Mouse (Mus musculus) hindbrain, embryonic 16.5 days (tissue): Measurements from ENCODE around the gene Intu. TPM values are rescaled to one million over a fixed set of nuclear protein-coding genes. Genes with fewer than 3 reads are reported as not detected.

Source experiments
- ATAC-seq: fragments of 200-750 bp; cut with Nextera tagmentation; 2 replicates; pipeline ENCODE4 v1.8.0; 2017; ENCODE audit warnings: moderate TSS enrichment, moderate library complexity
- H3K27ac ChIP-seq: fragments of 300-500 bp; sonication (generic); 2 replicates; pipeline ENCODE4 v1.5.1; 2014; ENCODE audit warnings: low read depth, mild to moderate bottlenecking, control low read depth, low read length, moderate library complexity
- H3K27me3 ChIP-seq: fragments of 300-500 bp; sonication (generic); replicated peaks from 2 replicates; pipeline ENCODE4 v1.6.1; 2014; ENCODE audit warnings: low read length; ENCODE audit not compliant: control insufficient read depth, insufficient read depth
- H3K36me3 ChIP-seq: fragments of 300-500 bp; sonication (generic); 2 replicates; pipeline ENCODE4 v1.6.1; 2014; ENCODE audit warnings: mild to moderate bottlenecking, low read length, moderate library complexity, mixed read lengths; ENCODE audit not compliant: control insufficient read depth, insufficient read depth
- H3K4me1 ChIP-seq: fragments of 300-500 bp; sonication (generic); 2 replicates; pipeline ENCODE4 v1.6.1; 2014; ENCODE audit warnings: low read depth, low read length; ENCODE audit not compliant: control insufficient read depth, insufficient read depth
- H3K4me2 ChIP-seq: fragments of 300-500 bp; sonication (generic); 2 replicates; pipeline ENCODE4 v1.6.1; 2014; ENCODE audit warnings: mild to moderate bottlenecking, low read length, control low read depth, moderate library complexity
- H3K4me3 ChIP-seq: fragments of 300-500 bp; sonication (generic); 2 replicates; pipeline ENCODE4 v1.5.1; 2014; ENCODE audit warnings: mild to moderate bottlenecking, low read length, control low read depth, moderate library complexity
- H3K9ac ChIP-seq: fragments of 300-500 bp; sonication (generic); 2 replicates; pipeline ENCODE4 v1.6.1; 2014; ENCODE audit warnings: low read depth, mild to moderate bottlenecking, control low read depth, low read length, moderate library complexity
- H3K9me3 ChIP-seq: fragments of 300-500 bp; sonication (generic); 2 replicates; pipeline ENCODE4 v1.6.1; 2014; ENCODE audit warnings: mild to moderate bottlenecking, low read length, moderate library complexity; ENCODE audit not compliant: control insufficient read depth
- WGBS: fragments of 180-500 bp; shearing (Covaris S2); extraction: QIAGEN DNeasy Blood & Tissue Kit; methylation state at CpG from one replicate; pipeline ENCODE4 v1.1.7; 2014; 5-methylcytosine and 5-hydroxymethylcytosine counted together
- polyA plus RNA-seq: library from polyadenylated mRNA; unstranded; fragments of >200 nt; fragmentation: Nextera tagmentation; extraction: Ambion mirVana; gene quantifications from 2 replicates; pipeline ENCODE4 v1.2.1, GENCODE M21; 2015

Intu gene
- polyA plus RNA-seq, 1 experiment from 2014 or later = 3.3 TPM

DNA sequence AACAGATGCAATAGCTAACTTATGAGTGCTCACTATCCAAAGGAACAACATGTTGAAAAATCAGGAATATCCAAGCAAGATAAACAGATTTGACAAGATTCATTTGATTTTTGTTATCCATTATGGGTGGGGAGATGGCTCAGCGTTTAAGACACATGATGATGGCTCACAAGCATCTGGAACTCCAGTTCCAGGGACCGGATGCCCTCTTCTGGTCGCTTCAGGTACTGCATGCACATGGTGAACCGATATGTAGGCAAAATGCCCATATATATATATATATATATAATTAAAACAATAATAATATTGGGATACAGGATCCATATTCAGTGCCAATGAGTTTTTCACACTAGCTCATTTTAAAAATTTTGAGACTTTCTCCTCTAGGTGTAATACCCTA is 5.7 kb upstream of the Intu start:
- no peaks in the 10 kb centered on the region for H3K4me1 ChIP-seq
- 16% methylated on average over 4 of the region's 4 CpGs for WGBS
- H3K9me3 ChIP-seq = no peaks in the 10 kb centered on the region
- no peak overlapping the region for H3K27ac ChIP-seq
- no peak for ATAC-seq
- H3K9ac ChIP-seq = no peak overlapping the region
- H3K36me3 ChIP-seq = no peaks in the 10 kb centered on the region
- no peak overlapping the region for H3K4me2 ChIP-seq
- H3K27me3 ChIP-seq = no peaks in the 10 kb centered on the region
- no peak overlapping the region for H3K4me3 ChIP-seq

DNA sequence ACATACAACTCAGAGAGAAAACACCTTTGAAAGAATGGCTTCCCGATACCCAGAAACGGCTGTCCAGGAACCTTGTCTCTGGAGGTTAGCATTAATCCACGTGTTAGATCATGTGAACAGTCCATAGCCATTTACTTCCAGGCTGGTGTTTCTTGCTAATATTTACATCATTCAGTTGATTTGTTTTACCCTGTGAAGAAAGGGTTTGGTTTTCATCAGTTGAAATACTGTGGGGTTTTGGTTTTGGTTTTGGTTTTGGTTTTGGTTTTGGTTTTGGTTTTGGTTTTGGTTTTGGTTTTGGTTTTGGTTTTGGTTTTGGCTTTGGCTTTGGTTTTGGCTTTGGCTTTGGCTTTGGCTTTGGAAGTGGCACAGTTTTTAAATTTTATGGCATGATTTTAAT is 5.0 kb upstream of the Intu start:
- Histone ChIP-seq H3K27ac (no peak overlapping the region), H3K4me1 (peaks cover under 1% of the 10 kb centered on the region; the same call in 1 of the 2 replicates), H3K9ac (no peak overlapping the region), H3K4me2 (no peak overlapping the region), H3K9me3 (no peaks in the 10 kb centered on the region), H3K36me3 (no peaks in the 10 kb centered on the region), H3K4me3 (no peak overlapping the region), H3K27me3 (no peaks in the 10 kb centered on the region)
- 89% methylated on average over 3 of the region's 3 CpGs for WGBS
- ATAC-seq = no peak

GRCm38 (mm10) chr3:40527218-40527617 is 3.9 kb upstream of the Intu start:
- WGBS = 44% methylated on average over 10 of the region's 10 CpGs
- Histone ChIP-seq H3K9me3 (no peaks in the 10 kb centered on the region), H3K9ac (no peak overlapping the region), H3K36me3 (no peaks in the 10 kb centered on the region), H3K27me3 (0 out of 2 replicates have a peak, but pooled peaks cover 2% of the 10 kb centered on the region), H3K4me2 (no peak overlapping the region), H3K4me1 (peaks cover 4% of the 10 kb centered on the region), H3K4me3 (no peak overlapping the region), H3K27ac (no peak overlapping the region)
- no peak for ATAC-seq

DNA sequence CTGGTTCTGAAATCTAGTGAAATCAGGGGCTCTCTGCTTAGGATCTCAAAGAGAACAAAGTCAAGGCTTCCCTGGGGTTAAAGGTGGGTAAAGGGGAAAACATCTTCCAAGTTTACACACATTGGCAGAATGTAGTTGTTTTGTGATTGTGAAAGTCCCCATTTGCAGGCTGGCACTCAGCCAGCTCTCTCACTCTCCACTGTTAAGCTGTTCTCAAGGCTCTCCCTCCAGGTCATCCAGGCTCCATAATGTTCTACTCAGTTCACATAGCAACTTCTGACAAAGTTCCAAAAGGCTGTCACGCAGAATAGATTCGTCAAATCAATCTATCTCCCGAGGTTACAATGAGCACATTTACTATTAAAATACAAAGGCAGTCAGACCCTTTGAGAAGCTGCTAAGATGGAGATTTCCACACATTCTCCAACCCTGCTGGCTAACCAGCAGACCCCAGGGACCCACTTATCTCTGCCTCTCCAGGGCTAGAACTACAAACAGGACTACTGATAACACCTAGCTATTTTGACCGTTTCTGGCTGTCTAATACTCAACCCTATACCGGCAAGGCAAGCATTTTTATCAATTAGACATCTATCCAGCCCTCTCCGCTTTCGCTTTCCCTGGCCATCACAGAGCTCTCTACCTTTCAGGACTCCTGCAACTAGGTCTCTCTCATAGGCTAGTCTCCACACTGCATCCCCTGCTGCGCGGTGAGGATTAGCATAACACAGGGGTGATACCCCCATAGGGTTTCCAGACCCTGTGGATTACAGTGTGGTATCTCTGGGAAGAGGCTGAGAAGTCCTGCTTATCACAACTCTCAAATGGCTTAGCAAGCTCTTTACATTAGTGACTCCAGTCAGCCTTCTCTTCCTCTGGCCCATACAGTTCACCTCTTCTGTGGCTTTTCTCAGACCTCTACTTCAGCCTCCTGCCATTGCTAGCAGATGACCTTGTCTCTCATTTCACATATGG is 2.8 kb upstream of the Intu start:
- peaks cover 4% of the 10 kb centered on the region; the same call in 1 of the 2 replicates for H3K27me3 ChIP-seq

GRCm38 (mm10) chr3:40528958-40529357 is 2.1 kb upstream of the Intu start:
- no peak for ATAC-seq
- Histone ChIP-seq H3K36me3 (no peaks in the 10 kb centered on the region), H3K27me3 (peaks cover 4% of the 10 kb centered on the region; the same call in 1 of the 2 replicates), H3K4me3 (no peak overlapping the region), H3K9ac (no peak overlapping the region), H3K4me1 (peaks cover 9% of the 10 kb centered on the region), H3K9me3 (no peaks in the 10 kb centered on the region), H3K4me2 (no peak overlapping the region), H3K27ac (no peak overlapping the region)
- WGBS = 69% methylated on average over 6 of the region's 6 CpGs

More for the DNA sequence above, 2.8 kb upstream of the Intu start:
- Histone ChIP-seq H3K4me1 (peaks cover 9% of the 10 kb centered on the region), H3K4me3 (no peak overlapping the region), H3K27ac (no peak overlapping the region), H3K9ac (no peak overlapping the region), H3K4me2 (no peak overlapping the region), H3K9me3 (no peaks in the 10 kb centered on the region), H3K36me3 (no peaks in the 10 kb centered on the region)
- 24% methylated on average over 9 of the region's 9 CpGs for WGBS
- ATAC-seq = 0 out of 2 replicates have a peak, but pooled peaks have one; percentile 25

GRCm38 (mm10) chr3:40530845-40531244 is 241 bp upstream of the Intu start:
- Histone ChIP-seq H3K4me3 (peak overlapping the region; percentile 64), H3K4me2 (peak overlapping the region; percentile 100), H3K27me3 (peaks cover 4% of the 10 kb centered on the region; the same call in 1 of the 2 replicates), H3K27ac (no peak overlapping the region), H3K9ac (peak overlapping the region; percentile 73; the same call in 1 of the 2 replicates), H3K9me3 (no peaks in the 10 kb centered on the region), H3K4me1 (peaks cover 9% of the 10 kb centered on the region), H3K36me3 (no peaks in the 10 kb centered on the region)
- ATAC-seq = no peak
- 20% methylated on average over 7 of the region's 7 CpGs for WGBS

DNA sequence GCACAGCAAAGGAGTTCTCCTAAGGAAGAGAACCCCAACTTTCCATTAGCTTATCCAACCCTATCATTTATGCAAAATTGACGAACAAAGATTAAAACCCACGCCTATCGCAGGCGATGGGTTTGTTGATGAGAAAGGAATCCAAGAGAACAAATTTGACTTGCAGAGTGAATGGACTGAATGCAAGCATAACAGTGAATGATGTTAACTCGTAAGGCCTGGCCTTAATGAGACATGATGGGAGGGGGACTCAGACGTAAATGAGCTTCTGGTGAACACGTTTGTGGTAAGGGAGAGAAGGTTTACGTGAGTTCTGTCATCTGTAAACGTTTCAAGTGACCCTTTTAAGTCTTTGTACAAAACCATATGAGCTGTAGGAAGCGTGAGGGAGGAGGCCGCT is 1.2 kb downstream of the Intu start:
- Histone ChIP-seq H3K27ac (no peak overlapping the region), H3K4me3 (peak overlapping the region; percentile 64), H3K27me3 (peaks cover 4% of the 10 kb centered on the region; the same call in 1 of the 2 replicates), H3K36me3 (no peaks in the 10 kb centered on the region), H3K4me2 (peak overlapping the region; percentile 100), H3K9ac (no peak overlapping the region; the same call in 1 of the 2 replicates), H3K4me1 (peaks cover 9% of the 10 kb centered on the region), H3K9me3 (no peaks in the 10 kb centered on the region)
- WGBS = 7% methylated on average over 11 of the region's 11 CpGs
- ATAC-seq = no peak

- H3K9ac ChIP-seq = no peak overlapping the region
- H3K4me2 ChIP-seq = no peak overlapping the region
- H3K27ac ChIP-seq = no peak overlapping the region
- H3K4me1 ChIP-seq = peaks cover 9% of the 10 kb centered on the region
- ATAC-seq = no peak
- WGBS = 60% methylated on average over 4 of the region's 4 CpGs
- no peaks in the 10 kb centered on the region for H3K9me3 ChIP-seq
- peaks cover 4% of the 10 kb centered on the region; the same call in 1 of the 2 replicates for H3K27me3 ChIP-seq
- no peak overlapping the region for H3K4me3 ChIP-seq
- H3K36me3 ChIP-seq = no peaks in the 10 kb centered on the region
Observed at GRCm38 (mm10) chr3:40534141-40534540, 3.1 kb downstream of the Intu start.
